Mouse (Mus musculus): ENCODE results near the gene Lypd6b. TPM values are rescaled to one million over a fixed set of nuclear protein-coding genes. Genes with fewer than 3 reads are reported as not detected.

The Lypd6b gene
- polyA plus RNA-seq, 2 experiments = 0.02 TPM; not detected in 1

DNA sequence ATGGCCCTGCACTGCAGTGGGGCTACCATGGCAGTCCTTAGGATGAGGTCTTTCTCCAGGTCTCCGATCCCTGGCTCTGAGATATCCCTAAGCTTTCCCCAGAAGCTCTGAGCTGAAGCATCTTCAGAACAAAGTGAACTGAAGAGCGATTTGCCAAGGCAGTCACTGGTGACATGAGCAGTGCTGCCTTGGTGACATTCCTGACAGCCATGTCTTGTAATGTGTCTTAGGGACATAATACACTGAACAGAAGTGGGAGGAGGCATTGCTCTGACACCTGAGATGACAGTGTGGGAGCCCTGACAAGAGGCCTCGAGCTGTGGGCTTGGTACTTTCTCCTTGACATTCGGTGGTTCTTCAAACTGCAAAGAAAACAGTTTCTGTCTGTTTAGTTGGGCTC is 11.1 kb upstream of the Lypd6b start:
- no peak for DNase-seq (ENCODE audit: low read depth in 3 of 3, low spot score in 3 of 3)
- Histone ChIP-seq H3K4me3 (ENCODE audit: insufficient read depth in 1 of 2, low read depth in 2 of 2, low read length in 2 of 2) (no peak overlapping the region), H3K4me1 (replicated peaks; ENCODE audit: control insufficient read depth in 2 of 2, insufficient read depth in 2 of 2, low read length in 1 of 2) (peaks cover 28 to 32% of the 10 kb centered on the region in 2 experiments), H3K27ac (no peak overlapping the region), H3K4me2 (ENCODE audit: low read depth) (no peak overlapping the region), H3K9me3 (ENCODE audit: control insufficient read depth, low read length) (no peaks in the 10 kb centered on the region), H3K36me3 (replicated peaks; ENCODE audit: control insufficient read depth, insufficient read depth, low read depth) (no peaks in the 10 kb centered on the region), H3K27me3 (ENCODE audit: control insufficient read depth, insufficient read depth, low read length) (no peaks in the 10 kb centered on the region), H3K9ac (replicated peaks) (no peak overlapping the region)
- no peak for ATAC-seq (ENCODE audit: insufficient read depth)
- 74% methylated on average over 4 of the region's 4 CpGs for WGBS (ENCODE audit: insufficient replicate concordance)
- TF ChIP-seq CTCF (IDR thresholded peaks at IDR 0.05; ENCODE audit: low read depth) (no peak), EP300 (IDR thresholded peaks at IDR 0.05; ENCODE audit: low read depth) (no peak)

- no peaks in the 10 kb centered on the region for H3K9me3 ChIP-seq (ENCODE audit: control insufficient read depth, low read length)
- no peaks in the 10 kb centered on the region for H3K4me1 ChIP-seq (replicated peaks; ENCODE audit: control insufficient read depth in 2 of 2, insufficient read depth in 2 of 2, low read length in 1 of 2)
- no peak overlapping the region for H3K27ac ChIP-seq
- H3K27me3 ChIP-seq (ENCODE audit: control insufficient read depth, insufficient read depth, low read length) = peaks cover 45% of the 10 kb centered on the region
- TF ChIP-seq EP300 (IDR thresholded peaks at IDR 0.05; ENCODE audit: low read depth) (no peak), CTCF (IDR thresholded peaks at IDR 0.05; ENCODE audit: low read depth) (no peak)
- no peaks in the 10 kb centered on the region for H3K36me3 ChIP-seq (replicated peaks; ENCODE audit: control insufficient read depth, insufficient read depth, low read depth)
- WGBS (ENCODE audit: insufficient replicate concordance) = 1% methylated on average over 14 of the region's 14 CpGs
- H3K4me2 ChIP-seq (ENCODE audit: low read depth) = peak overlapping the region; percentile 51
- H3K9ac ChIP-seq (replicated peaks) = no peak overlapping the region
- DNase-seq (ENCODE audit: low read depth in 3 of 3, low spot score in 3 of 3) (no peak), ATAC-seq (ENCODE audit: insufficient read depth) (no peak)
- peak overlapping the region in 1 of 2 experiments; percentile 45; a peak in 2 of 4 replicates for H3K4me3 ChIP-seq (ENCODE audit: insufficient read depth in 1 of 2, low read depth in 2 of 2, low read length in 2 of 2)
Measured at GRCm38 (mm10) chr2:49788051-49788418, 547 bp downstream of the Lypd6b start.

- Histone ChIP-seq H3K27ac (no peak overlapping the region), H3K9me3 (ENCODE audit: control insufficient read depth, low read length) (no peaks in the 10 kb centered on the region), H3K36me3 (replicated peaks; ENCODE audit: control insufficient read depth, insufficient read depth, low read depth) (no peaks in the 10 kb centered on the region), H3K4me3 (ENCODE audit: insufficient read depth in 1 of 2, low read depth in 2 of 2, low read length in 2 of 2) (no peak overlapping the region), H3K4me1 (replicated peaks; ENCODE audit: control insufficient read depth in 2 of 2, insufficient read depth in 2 of 2, low read length in 1 of 2) (no peaks in the 10 kb centered on the region), H3K27me3 (ENCODE audit: control insufficient read depth, insufficient read depth, low read length) (peaks cover 45% of the 10 kb centered on the region), H3K9ac (replicated peaks) (no peak overlapping the region), H3K4me2 (ENCODE audit: low read depth) (no peak overlapping the region)
- TF ChIP-seq CTCF (IDR thresholded peaks at IDR 0.05; ENCODE audit: low read depth) (no peak), EP300 (IDR thresholded peaks at IDR 0.05; ENCODE audit: low read depth) (no peak)
- WGBS (ENCODE audit: insufficient replicate concordance) = 7% methylated on average over 3 of the region's 3 CpGs
- DNase-seq (ENCODE audit: low read depth in 3 of 3, low spot score in 3 of 3) (no peak), ATAC-seq (ENCODE audit: insufficient read depth) (no peak)
Measured at GRCm38 (mm10) chr2:49788643-49789042, 1.2 kb downstream of the Lypd6b start.

GRCm38 (mm10) chr2:49789078-49789477 is 1.6 kb downstream of the Lypd6b start:
- Histone ChIP-seq H3K27me3 (ENCODE audit: control insufficient read depth, insufficient read depth, low read length) (peaks cover 45% of the 10 kb centered on the region), H3K36me3 (replicated peaks; ENCODE audit: control insufficient read depth, insufficient read depth, low read depth) (no peaks in the 10 kb centered on the region), H3K27ac (no peak overlapping the region), H3K4me1 (replicated peaks; ENCODE audit: control insufficient read depth in 2 of 2, insufficient read depth in 2 of 2, low read length in 1 of 2) (no peaks in the 10 kb centered on the region), H3K9me3 (ENCODE audit: control insufficient read depth, low read length) (no peaks in the 10 kb centered on the region), H3K9ac (replicated peaks) (no peak overlapping the region), H3K4me3 (ENCODE audit: insufficient read depth in 1 of 2, low read depth in 2 of 2, low read length in 2 of 2) (no peak overlapping the region), H3K4me2 (ENCODE audit: low read depth) (no peak overlapping the region)
- TF ChIP-seq EP300 (IDR thresholded peaks at IDR 0.05; ENCODE audit: low read depth) (no peak), CTCF (IDR thresholded peaks at IDR 0.05; ENCODE audit: low read depth) (no peak)
- no peak for DNase-seq (ENCODE audit: low read depth in 3 of 3, low spot score in 3 of 3)
- WGBS (ENCODE audit: insufficient replicate concordance) = 54% methylated on average over 6 of the region's 6 CpGs
- ATAC-seq (ENCODE audit: insufficient read depth) = no peak

GRCm38 (mm10) chr2:49789504-49789903 is 2.0 kb downstream of the Lypd6b start:
- no peak overlapping the region for H3K4me2 ChIP-seq (ENCODE audit: low read depth)
- H3K27me3 ChIP-seq (ENCODE audit: control insufficient read depth, insufficient read depth, low read length) = peaks cover 45% of the 10 kb centered on the region
- H3K9ac ChIP-seq (replicated peaks) = no peak overlapping the region
- DNase-seq (ENCODE audit: low read depth in 3 of 3, low spot score in 3 of 3) (no peak), ATAC-seq (ENCODE audit: insufficient read depth) (no peak)
- H3K9me3 ChIP-seq (ENCODE audit: control insufficient read depth, low read length) = no peaks in the 10 kb centered on the region
- H3K4me3 ChIP-seq (ENCODE audit: insufficient read depth in 1 of 2, low read depth in 2 of 2, low read length in 2 of 2) = no peak overlapping the region
- H3K4me1 ChIP-seq (replicated peaks; ENCODE audit: control insufficient read depth in 2 of 2, insufficient read depth in 2 of 2, low read length in 1 of 2) = no peaks in the 10 kb centered on the region
- 65% methylated on average over 5 of the region's 5 CpGs for WGBS (ENCODE audit: insufficient replicate concordance)
- no peak overlapping the region for H3K27ac ChIP-seq
- TF ChIP-seq EP300 (IDR thresholded peaks at IDR 0.05; ENCODE audit: low read depth) = no peak
- TF ChIP-seq CTCF (IDR thresholded peaks at IDR 0.05; ENCODE audit: low read depth) = no peak
- H3K36me3 ChIP-seq (replicated peaks; ENCODE audit: control insufficient read depth, insufficient read depth, low read depth) = no peaks in the 10 kb centered on the region

Data from liver, embryonic 14.5 days (tissue).